In the genomic region with DNA sequence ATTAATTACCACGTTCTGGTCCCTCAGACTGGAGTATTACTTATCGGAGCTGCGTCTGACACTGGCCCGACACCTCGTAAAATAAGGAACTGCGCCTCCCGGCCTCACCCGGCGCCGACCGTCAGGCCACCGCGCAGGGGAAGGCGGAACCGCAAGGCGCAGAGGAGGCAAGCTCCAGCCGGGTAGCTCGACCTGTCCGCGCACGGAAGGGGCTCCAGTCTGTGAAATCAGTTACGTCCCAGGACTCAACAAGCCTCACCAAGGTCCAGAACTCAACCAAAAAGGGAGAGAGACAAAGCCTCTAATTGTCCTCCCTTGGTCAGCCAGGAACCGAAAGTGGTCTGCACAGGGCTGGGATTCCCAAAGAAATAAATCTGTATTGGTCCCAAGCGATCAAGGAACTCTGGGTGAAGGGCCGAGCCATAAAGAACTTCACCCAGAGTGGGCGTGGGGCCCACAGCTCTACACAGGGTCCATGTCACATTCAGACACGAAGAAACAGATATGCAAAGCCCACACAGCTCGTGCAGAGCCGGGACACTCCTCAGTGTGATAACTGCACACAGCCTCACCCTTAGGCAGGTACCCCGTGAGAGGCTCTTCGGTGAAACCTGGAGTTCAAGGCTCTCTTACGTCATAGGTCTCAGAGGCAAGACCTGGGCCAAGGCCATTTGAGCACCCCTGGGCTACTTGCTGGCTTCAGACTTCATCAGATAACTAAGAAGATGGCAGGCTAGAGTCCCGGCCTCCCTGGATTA, we compare ENCODE assay signal across 10 mouse cellular contexts. TPM values are rescaled to one million over a fixed set of nuclear protein-coding genes. Genes with fewer than 3 reads are reported as not detected.
A peak's percentile ranks its signal among the peaks of the same experiment; 100 is the strongest.
DNase-seq lines count a peak whose midpoint lies in the region; ATAC-seq lines count a peak whose summit lies in the region.
"Had no signal": no experiment of that assay in that cellular context is flagged by ENCODE, and none has a peak within 500 bp of the region (broad histone marks: within the 10 kb centered on the region; RNA-seq: fewer than 3 reads in every experiment).

No protein-coding gene starts in this region.

- H3K27me3 ChIP-seq in liver, embryonic 11.5 days (replicated peaks; ENCODE audit: control insufficient read depth, insufficient read depth, low read length), result peaks cover 100% of the 10 kb centered on the region
- H3K27me3 ChIP-seq in embryonic facial prominence, embryonic 15.5 days, result peaks cover 98% of the 10 kb centered on the region
- H3K27me3 ChIP-seq in intestine, embryonic 15.5 days (replicated peaks), result peaks cover 97% of the 10 kb centered on the region
- H3K27me3 ChIP-seq in neural tube, embryonic 14.5 days (ENCODE audit: control insufficient read depth, insufficient read depth, low read length), result peaks cover 8% of the 10 kb centered on the region

- no peak for DNase-seq in liver, embryonic 11.5 days (ENCODE audit: low spot score)
- DNase-seq in liver, result no peak
- DNase-seq in thymus, adult 18-20 months, result no peak
- DNase-seq: thymus, postnatal 4 days had no signal

- H3K4me3 ChIP-seq in liver, embryonic 11.5 days (ENCODE audit: low read depth, low read length), result peak overlapping the region; percentile 29
- H3K4me3 ChIP-seq in embryonic facial prominence, embryonic 15.5 days (replicated peaks), result peak overlapping the region; percentile 23
- peak overlapping the region; percentile 8; the same call in 1 of the 2 replicates for H3K4me3 ChIP-seq in intestine, embryonic 15.5 days (replicated peaks)
- H3K4me3 ChIP-seq in neural tube, embryonic 14.5 days (ENCODE audit: low read depth, low read length), result peak overlapping the region; percentile 17; the same call in 1 of the 2 replicates

- WGBS in liver, embryonic 11.5 days, result under 1% methylated on average over 33 of the region's 33 CpGs
- 2% methylated on average over 33 of the region's 33 CpGs for WGBS in embryonic facial prominence, embryonic 15.5 days
- WGBS in intestine, embryonic 15.5 days, result 2% methylated on average over 33 of the region's 33 CpGs
- under 1% methylated on average over 33 of the region's 33 CpGs for WGBS in neural tube, embryonic 14.5 days

- H3K4me2 ChIP-seq in liver, embryonic 11.5 days, result peak overlapping the region; percentile 46
- H3K4me2 ChIP-seq in embryonic facial prominence, embryonic 15.5 days (replicated peaks), result peak overlapping the region; percentile 31
- peak overlapping the region; percentile 34; the same call in 1 of the 2 replicates for H3K4me2 ChIP-seq in intestine, embryonic 15.5 days (replicated peaks)
- H3K4me2 ChIP-seq in neural tube, embryonic 14.5 days (ENCODE audit: low read depth, low read length), result peak overlapping the region; percentile 57

- no peak overlapping the region for H3K27ac ChIP-seq in liver, embryonic 11.5 days (ENCODE audit: low read depth, low read length)
- H3K27ac ChIP-seq in embryonic facial prominence, embryonic 15.5 days (replicated peaks), result no peak overlapping the region
- H3K27ac ChIP-seq in intestine, embryonic 15.5 days, result no peak overlapping the region
- H3K27ac ChIP-seq in neural tube, embryonic 14.5 days (ENCODE audit: low read depth, low read length), result peak overlapping the region; percentile 97

- no peaks in the 10 kb centered on the region for H3K36me3 ChIP-seq in liver, embryonic 11.5 days (ENCODE audit: control insufficient read depth, insufficient read depth, low read length)
- H3K36me3 ChIP-seq in embryonic facial prominence, embryonic 15.5 days, result no peaks in the 10 kb centered on the region
- no peaks in the 10 kb centered on the region for H3K36me3 ChIP-seq in intestine, embryonic 15.5 days
- H3K36me3 ChIP-seq in neural tube, embryonic 14.5 days (ENCODE audit: control insufficient read depth, insufficient read depth, low read length), result no peaks in the 10 kb centered on the region

- H3K4me1 ChIP-seq in liver, embryonic 11.5 days (replicated peaks; ENCODE audit: control insufficient read depth, insufficient read depth, low read length), result peaks cover 5% of the 10 kb centered on the region; the same call in 1 of the 2 replicates
- peaks cover 38% of the 10 kb centered on the region for H3K4me1 ChIP-seq in embryonic facial prominence, embryonic 15.5 days
- peaks cover 19% of the 10 kb centered on the region for H3K4me1 ChIP-seq in intestine, embryonic 15.5 days (replicated peaks)
- peaks cover 42% of the 10 kb centered on the region for H3K4me1 ChIP-seq in neural tube, embryonic 14.5 days (ENCODE audit: control insufficient read depth, insufficient read depth, low read length)

- no peak for ATAC-seq in liver, embryonic 11.5 days (replicated peaks; ENCODE audit: low FRiP score)
- no peak for ATAC-seq in embryonic facial prominence, embryonic 15.5 days (ENCODE audit: insufficient number of reproducible peaks, low FRiP score, low TSS enrichment, low read depth)
- ATAC-seq in intestine, embryonic 15.5 days, result no peak
- ATAC-seq in neural tube, embryonic 14.5 days (ENCODE audit: low read depth), result no peak
- no peak for ATAC-seq in erythroid progenitor cell, adult 5-6 weeks (replicated peaks; ENCODE audit: low FRiP score, poor library complexity, severe bottlenecking)
- no peak for ATAC-seq in erythroblast, adult 5-6 weeks (replicated peaks; ENCODE audit: low FRiP score, poor library complexity, severe bottlenecking)

- no peaks in the 10 kb centered on the region for H3K9me3 ChIP-seq in liver, embryonic 11.5 days (ENCODE audit: control insufficient read depth, low read length)
- H3K9me3 ChIP-seq in embryonic facial prominence, embryonic 15.5 days (replicated peaks), result no peaks in the 10 kb centered on the region
- no peaks in the 10 kb centered on the region for H3K9me3 ChIP-seq in intestine, embryonic 15.5 days
- H3K9me3 ChIP-seq in neural tube, embryonic 14.5 days (ENCODE audit: control insufficient read depth, low read length), result no peaks in the 10 kb centered on the region

- no peak overlapping the region for H3K9ac ChIP-seq in liver, embryonic 11.5 days (ENCODE audit: low read depth, low read length)
- H3K9ac ChIP-seq in embryonic facial prominence, embryonic 15.5 days, result no peak overlapping the region
- H3K9ac ChIP-seq in intestine, embryonic 15.5 days, result no peak overlapping the region
- peak overlapping the region; percentile 4 for H3K9ac ChIP-seq in neural tube, embryonic 14.5 days (replicated peaks; ENCODE audit: low read depth, low read length)

RNA-seq across cellular contexts. Expression of a gene that starts 6.1 kb away (rescaled TPM):
- polyA plus RNA-seq in liver, embryonic 11.5 days (2014; fragmentation: Nextera tagmentation; extraction: Ambion mirVana), result 0.14 and 0.58 TPM in 2 replicates
- 0.49 and 0.75 TPM in 2 replicates for polyA plus RNA-seq in embryonic facial prominence, embryonic 15.5 days (2015; fragmentation: Nextera tagmentation; extraction: Ambion mirVana)
- 0.08 TPM in 1 of 2 replicates, not detected in the other for polyA plus RNA-seq in intestine, embryonic 15.5 days (2015; fragmentation: Nextera tagmentation; extraction: Ambion mirVana)
- polyA plus RNA-seq in neural tube, embryonic 14.5 days (2014; fragmentation: Nextera tagmentation; extraction: Ambion mirVana), result 23.0 and 24.3 TPM in 2 replicates
- not detected in 2 replicates for total RNA-seq in erythroid progenitor cell, adult 5-6 weeks (2015; ENCODE audit: low replicate concordance)
- total RNA-seq in erythroid progenitor cell, adult 5-6 weeks (2017; ENCODE audit: low replicate concordance), result not detected in 2 replicates
- not detected in 2 replicates for total RNA-seq in erythroblast, adult 5-6 weeks (2015; ENCODE audit: low replicate concordance)
- not detected in 2 replicates for total RNA-seq in erythroblast, adult 5-6 weeks (2017; ENCODE audit: low replicate concordance)
- polyA plus RNA-seq: large intestine, adult 2 months had no signal

Comparison
In these comparisons a context has a peak if more than half of its experiments do, and no peak if none do; other contexts are left out.
1. RNA of a gene that starts 6.1 kb away (polyA plus RNA-seq): 23.0 to 24.3 TPM in neural tube, embryonic 14.5 days; 0.49 to 0.75 TPM in embryonic facial prominence, embryonic 15.5 days, 0.14 to 0.58 TPM in liver, embryonic 11.5 days and 0.08 TPM in intestine, embryonic 15.5 days; every median in the first group is over 10 times any median in the second.
2. Peak in every context shown above with its lines, with median percentiles within 50 percentile points of each other: H3K4me2 ChIP-seq and H3K4me3 ChIP-seq.